Mouse (Mus musculus) mouse trophoblast stem cell (cell line): ENCODE measurements around the gene Fam76a.
"Not testable (repeated sequence)": the region's sequence is repeated elsewhere in the genome, so short reads cannot be mapped to it uniquely, and the experiment has no call there.

ENCODE experiments used
- in situ Hi-C, 2 experiments: fragments of 300-500 bp; cut with MseI, MboI; formaldehyde crosslinking; loops; 2 replicates in 1 of 2; 3 replicates in 1 of 2; pipeline ENCODE4 v1.15.1; 2025

Fam76a gene

GRCm38 (mm10) chr4:132945261-132946046, 23.1 kb upstream of the Fam76a start:
- in situ Hi-C loops, result loop anchor here (5.0 kb wide), 2 partner anchors 57 to 62 kb away; no protein-coding TSS in a partner anchor

GRCm38 (mm10) chr4:132944776-132945175, 22.4 kb upstream of the Fam76a start:
- in situ Hi-C loops, result loop anchor here (5.0 kb wide), 2 partner anchors 58 to 63 kb away; no protein-coding TSS in a partner anchor

GRCm38 (mm10) chr4:132944106-132944505, 21.7 kb upstream of the Fam76a start:
- in situ Hi-C loops, result no loop called here

GRCm38 (mm10) chr4:132943088-132943487, 20.7 kb upstream of the Fam76a start:
- in situ Hi-C loops, result no loop called here

- in situ Hi-C loops, result no loop called here
Observed at GRCm38 (mm10) chr4:132941012-132941729, 18.8 kb upstream of the Fam76a start.

GRCm38 (mm10) chr4:132939421-132940127, 17.2 kb upstream of the Fam76a start:
- in situ Hi-C loops, result no loop called here

- in situ Hi-C loops, result no loop called here
Observed at GRCm38 (mm10) chr4:132938181-132938941, 16.0 kb upstream of the Fam76a start.

GRCm38 (mm10) chr4:132934639-132935038, 12.3 kb upstream of the Fam76a start:
- in situ Hi-C loops, result no loop called here

GRCm38 (mm10) chr4:132932752-132933404, 10.5 kb upstream of the Fam76a start:
- in situ Hi-C loops, result no loop called here

- in situ Hi-C loops, result no loop called here
Observed at GRCm38 (mm10) chr4:132930784-132931183, 8.4 kb upstream of the Fam76a start.

GRCm38 (mm10) chr4:132926520-132926919, 4.2 kb upstream of the Fam76a start:
- in situ Hi-C loops, result not testable (repeated sequence)

- in situ Hi-C loops, result no loop called here
Observed at GRCm38 (mm10) chr4:132922061-132922530, 262 bp downstream of the Fam76a start.

- in situ Hi-C loops, result no loop called here
Observed at GRCm38 (mm10) chr4:132921488-132921887, 870 bp downstream of the Fam76a start.

- in situ Hi-C loops, result no loop called here
Observed at GRCm38 (mm10) chr4:132920171-132920570, 2.2 kb downstream of the Fam76a start.

- in situ Hi-C loops, result not testable (repeated sequence)
Observed at GRCm38 (mm10) chr4:132918493-132918892, 3.9 kb downstream of the Fam76a start.

GRCm38 (mm10) chr4:132912156-132912555, 10.2 kb downstream of the Fam76a start:
- in situ Hi-C loops, result no loop called here

GRCm38 (mm10) chr4:132905843-132906360, 16.5 kb downstream of the Fam76a start:
- in situ Hi-C loops, result no loop called here

GRCm38 (mm10) chr4:132904765-132905309, 17.5 kb downstream of the Fam76a start:
- in situ Hi-C loops, result no loop called here

- in situ Hi-C loops, result no loop called here
Observed at GRCm38 (mm10) chr4:132904071-132904470, 18.3 kb downstream of the Fam76a start.

- in situ Hi-C loops, result no loop called here
Observed at GRCm38 (mm10) chr4:132898197-132898596, 24.2 kb downstream of the Fam76a start.
